Mouse (Mus musculus): ENCODE data around the gene Bicra.

Gene Bicra

DNA sequence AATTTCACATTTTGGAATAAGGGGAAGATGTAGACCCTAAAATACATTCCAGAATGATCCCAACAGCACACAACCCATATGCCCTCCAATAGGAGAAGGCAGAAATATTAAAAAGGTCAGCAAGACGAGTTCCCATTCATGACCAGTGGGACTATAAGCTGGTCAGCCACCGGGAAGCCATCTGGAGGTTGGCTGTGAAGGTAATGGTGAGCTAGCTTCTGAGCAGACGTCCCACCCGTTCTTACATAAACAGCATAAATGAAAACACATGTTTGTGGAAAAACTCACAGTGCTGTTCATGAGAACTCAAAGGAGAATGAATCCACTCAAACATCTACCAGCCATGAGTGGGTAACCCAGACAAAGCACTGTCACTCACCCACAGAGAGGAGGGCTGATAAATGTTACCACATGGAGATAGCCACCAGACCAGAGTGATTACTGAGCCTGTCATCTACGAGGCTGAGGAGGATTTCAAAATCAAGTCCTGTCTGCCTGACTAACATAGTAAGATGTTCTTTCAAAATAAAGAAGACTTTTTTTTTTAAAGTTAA, 33.9 kb downstream of the Bicra start:
- no peak for DNase-seq

DNA sequence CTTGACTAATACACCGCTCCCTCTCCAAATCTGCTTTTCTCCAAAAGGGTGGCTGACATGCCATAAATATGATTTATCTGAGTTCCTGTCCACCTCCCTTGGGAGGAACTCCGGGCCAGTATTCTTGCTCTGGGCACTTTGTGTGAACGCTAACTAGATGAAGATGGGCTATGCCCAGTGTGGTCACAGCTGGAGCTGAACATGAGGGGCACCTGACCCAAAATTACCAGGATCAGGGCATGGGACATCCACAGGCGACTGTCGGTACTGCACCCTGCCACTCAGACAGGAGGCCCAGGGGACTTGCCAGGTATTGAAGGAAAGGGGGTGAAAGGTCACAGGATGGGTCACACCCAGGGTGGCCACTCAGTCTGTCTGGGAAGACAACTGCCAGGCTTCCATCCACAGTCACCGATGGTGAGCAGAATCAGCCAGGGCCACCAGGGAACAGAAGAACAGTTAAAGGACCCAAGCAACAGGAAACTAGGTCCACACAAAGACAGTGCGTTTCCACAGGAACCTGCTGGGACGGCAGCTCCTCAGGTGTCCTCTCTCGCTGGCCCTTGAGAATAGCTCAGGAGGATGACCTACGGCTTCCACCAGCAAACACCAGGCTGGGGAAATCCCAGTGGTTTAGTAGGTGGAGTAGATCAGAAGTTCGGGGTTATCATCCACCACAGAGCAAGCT, 35.0 kb downstream of the Bicra start:
- no peak for DNase-seq

DNA sequence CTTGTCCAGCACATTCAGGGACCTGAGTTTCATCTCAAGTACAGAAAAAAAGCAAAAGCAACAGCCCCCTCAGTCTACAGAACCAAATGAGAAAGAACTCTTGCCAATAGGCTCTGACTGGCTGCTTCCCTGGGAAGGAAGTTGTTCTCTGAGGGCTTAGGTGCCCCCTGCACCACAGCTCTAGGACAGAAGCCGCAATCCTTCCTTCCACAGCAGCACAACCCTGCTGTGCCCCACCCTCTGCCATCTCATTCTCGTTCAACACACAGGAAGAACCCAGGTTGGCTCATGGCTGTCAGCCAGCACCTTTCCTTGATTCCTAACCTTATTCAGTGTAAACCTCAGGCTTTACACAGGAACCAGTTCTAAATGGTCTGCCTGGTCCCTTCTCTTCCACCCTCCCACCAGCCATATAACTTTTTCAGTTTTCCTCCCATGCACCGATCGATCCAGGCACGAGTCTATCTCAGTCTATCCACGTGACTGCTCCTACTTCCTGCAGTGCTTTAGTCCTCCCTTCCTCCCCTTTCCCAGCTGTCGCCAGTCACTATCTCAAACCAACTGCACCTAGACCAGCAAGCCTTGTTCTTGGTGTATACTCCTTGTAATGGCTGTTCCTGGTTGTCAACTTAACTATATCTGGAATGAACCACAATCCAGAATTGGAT, 36.2 kb downstream of the Bicra start:
- no peak for DNase-seq

DNA sequence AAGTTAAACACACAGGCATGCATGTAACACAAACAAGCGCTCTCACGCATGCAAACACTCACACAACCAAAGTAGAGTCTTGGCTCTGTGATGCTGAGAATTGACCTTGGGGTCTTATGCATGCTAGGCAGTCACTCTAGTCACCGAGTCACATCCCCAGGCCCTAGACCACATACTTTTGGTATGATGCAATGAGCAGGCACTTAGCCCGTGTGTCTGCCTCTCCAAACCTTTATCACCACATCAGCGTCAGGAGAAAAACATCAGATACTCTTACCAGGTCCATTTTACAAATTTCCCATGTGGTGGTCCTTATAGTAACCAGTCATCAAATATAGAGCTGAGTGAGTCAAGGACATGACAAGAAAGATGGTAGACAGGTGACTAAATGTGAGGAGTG, 37.1 kb downstream of the Bicra start:
- no peak for DNase-seq

DNA sequence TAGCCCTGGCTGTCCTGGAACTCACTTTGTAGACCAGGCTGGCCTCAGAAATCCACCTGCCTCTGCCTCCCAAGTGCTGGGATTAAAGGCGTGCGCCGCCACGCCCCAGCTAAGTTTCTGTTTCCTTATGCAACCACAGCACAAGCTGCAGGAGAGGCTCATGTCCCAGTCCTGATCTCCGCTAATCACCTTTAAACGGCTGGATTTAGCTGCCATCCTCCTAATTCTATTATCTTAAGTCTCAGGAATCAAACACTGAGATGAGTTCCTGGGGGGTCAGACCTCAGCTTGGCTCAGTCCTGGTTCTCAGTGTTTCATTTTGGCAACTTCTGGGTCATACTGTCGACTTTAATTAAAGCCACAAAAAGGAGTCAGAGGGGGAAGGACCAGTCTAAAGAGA, 38.1 kb downstream of the Bicra start:
- no peak for DNase-seq

DNA sequence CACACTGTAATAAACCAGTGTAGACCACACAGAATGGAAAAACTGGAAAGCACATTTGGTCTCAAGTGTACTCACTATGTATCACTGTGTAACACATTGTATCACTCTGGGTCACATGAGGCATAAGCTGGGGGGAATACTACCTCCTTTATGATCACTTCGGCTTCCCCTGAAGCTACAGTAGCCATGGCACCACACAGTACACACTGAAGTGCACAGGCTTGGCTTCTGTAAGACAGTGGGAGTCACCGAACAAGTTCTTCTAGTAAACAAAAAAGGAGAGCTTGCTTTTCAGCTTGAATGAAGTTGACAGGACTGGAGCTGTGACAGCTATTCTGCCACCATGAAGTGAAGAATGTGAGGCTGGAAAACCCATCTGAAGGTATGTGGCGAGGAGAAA, 42.7 kb downstream of the Bicra start:
- DNase-seq: no peak

DNA sequence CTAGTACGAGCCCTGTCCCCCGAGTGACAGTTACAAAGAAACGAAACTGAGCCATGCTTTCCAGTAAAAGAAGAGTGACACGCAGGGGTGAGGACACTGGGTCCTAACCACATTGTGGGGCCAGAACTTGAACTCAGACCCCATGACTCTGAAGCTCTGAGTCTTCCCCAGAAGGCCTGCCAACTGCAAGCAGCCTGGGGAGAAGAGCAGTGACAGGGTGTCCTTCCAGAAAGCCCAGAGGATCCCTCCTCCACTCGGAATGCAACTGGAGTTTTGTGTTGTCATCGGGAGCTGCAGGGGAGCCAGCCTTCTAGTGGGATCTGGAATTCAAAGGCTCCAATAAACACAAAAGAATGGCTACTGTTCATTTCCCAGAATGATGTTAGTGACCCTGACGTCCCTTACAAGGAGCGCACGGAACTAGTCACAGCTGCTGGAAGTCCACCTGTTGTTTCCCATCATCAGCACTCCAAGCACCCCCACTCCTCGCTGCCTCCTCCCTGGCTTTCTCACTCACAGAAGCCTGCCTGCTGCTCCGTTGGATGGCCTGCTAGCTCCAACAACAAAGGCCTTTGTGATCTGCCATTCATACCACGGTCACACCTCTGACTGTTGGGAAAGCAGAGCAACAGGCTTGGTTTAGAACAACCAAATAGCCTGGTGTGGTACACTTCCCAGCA, 43.4 kb downstream of the Bicra start:
- peak; percentile 50 for DNase-seq

DNA sequence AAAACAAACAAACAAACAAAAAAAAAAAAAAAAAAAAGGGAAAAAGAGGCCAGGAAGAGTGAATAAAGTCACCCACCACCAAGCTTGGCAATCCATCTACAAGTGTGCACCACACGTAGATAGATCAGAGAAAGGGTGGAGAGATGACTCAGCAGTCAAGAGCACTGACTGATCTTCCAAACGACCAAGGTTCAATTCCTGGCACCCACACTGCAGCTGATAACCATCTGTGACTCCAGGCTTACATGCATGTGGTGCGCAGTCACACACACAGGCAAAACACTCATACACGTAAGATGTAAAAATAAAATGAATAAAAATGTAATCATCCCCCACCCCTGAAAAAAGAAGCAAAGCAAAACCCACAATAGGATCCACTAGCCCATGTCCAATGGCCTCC, 44.7 kb downstream of the Bicra start:
- no peak for DNase-seq

DNA sequence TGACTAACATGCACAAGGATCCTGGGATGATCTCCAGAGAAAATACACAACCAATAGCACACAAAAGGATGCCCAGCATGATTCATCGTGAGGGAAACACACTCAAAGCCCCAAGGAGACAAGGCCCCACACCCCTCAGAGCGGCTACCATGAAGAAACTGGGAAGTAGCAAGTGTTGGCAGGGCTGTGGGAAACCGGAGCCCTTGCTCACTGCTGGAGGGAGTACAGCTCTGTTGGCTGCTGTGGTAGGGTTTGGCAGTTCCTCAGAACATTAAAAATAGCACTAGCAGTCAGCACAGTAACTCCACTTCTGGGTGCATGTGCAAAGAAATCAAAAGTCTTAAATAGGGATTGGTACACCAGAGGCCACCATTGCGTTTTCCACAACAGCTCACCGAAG, 45.5 kb downstream of the Bicra start:
- DNase-seq: peak; percentile 84

DNA sequence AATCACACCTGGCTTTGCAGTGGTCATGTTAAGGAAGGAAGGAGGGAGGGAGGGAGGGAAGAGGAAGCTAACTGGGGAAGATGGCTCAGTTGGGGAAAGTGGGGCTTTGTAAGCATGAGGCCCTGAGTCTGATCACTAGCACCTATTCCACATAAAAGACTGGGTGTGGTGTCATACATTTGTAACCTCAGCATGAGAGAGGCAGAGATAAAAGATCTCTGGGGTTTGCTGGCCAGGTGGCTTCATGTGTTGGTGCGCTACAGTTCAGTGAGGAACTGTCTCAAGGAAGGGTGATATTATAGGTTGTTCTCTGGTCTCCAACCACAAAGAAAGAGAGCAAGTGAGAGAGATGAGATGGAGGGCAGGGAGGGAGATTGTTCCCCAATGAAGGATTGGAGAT, 46.0 kb downstream of the Bicra start:
- no peak for DNase-seq

DNA sequence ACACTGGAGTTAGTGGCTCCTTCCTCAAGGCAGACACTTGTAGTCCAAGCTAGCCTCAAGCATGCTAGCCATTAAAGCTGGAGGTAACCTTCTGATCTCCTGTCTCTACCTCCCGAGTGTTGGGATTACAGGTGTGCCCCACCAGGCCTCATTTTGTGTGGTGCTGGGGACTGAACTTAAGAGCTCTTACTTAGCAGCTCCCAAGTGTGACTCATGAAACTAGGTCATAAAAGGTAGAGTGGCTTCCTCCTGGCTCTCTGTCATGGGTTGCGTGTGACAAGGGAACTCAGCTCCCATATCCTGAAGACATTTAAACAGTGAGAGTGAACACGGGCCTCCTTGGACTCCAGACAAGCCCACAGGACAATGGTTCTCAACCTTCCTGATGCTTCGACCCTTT, 53.9 kb downstream of the Bicra start:
- DNase-seq: no peak

DNA sequence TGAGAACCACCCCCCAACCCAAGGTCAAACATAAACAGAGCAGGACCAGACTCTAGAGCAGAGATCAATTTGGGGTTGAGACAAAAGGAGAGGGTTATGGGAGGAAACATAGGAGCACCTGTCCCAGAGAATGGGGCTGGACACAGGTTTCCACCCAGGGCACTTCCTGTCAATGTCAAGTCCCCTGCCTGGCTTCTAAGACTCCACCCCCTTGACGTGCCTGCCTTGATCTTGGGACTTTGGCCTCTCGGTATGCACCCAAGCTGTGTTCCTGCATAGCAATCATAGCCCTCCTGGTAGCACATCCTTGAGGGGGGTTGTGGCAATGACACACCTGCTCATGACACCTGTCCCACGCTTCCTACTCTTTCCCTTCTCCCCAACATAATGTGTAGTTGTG, 54.6 kb downstream of the Bicra start:
- DNase-seq: no peak

DNA sequence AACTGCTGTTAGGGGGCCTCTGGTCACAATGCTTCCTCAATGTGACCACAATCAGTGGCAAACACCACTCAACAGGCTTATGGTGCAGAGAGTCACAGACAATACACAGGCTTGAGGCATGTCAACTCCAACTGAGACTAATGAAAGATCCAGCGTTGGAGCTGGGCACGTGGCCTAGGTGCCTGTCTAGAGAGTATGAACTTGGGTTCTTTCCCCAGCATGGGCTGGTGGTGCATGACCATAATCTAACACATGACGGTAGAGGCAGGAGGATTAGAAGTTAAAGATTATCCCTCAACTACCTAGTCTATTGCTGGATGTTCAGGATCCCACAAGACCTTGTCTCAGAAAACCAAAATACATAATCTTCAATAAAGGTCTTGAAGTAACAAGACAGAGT, 56.0 kb downstream of the Bicra start:
- no peak for DNase-seq

DNA sequence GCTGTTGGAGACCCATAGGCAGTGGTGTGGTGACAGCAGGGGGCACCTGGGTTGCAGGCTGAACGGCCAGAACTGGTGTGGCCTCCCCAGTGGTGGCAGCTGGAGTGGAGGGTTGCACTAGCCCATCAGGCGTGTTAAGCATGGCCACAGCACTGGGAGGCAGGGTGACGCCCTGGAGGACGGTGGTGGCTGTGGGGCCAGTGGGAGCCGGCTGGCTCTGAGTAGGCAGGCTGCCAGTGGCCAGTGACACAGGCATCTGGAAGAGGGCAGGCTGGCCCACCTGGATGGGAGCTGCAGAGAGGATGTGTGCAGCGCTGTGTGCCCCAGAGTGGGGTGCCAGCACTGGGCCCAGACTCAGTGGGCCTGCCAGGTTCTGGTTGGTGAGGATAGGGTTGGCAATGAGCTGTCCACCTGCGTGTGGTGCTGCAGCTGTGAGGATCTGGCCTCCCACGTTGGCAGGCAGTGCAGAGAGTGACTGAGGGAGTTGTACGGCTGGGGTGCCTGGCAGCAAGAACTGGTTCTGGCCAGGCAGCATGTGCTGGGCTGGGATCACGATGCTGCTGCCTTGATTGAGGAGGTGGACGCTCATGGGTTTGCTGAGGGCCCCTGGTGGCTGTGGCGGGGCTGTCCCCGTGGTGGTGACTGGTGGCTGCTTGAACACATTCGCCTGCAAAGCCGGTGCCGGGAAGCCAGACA, 59.9 kb downstream of the Bicra start:
- DNase-seq: no peak

DNA sequence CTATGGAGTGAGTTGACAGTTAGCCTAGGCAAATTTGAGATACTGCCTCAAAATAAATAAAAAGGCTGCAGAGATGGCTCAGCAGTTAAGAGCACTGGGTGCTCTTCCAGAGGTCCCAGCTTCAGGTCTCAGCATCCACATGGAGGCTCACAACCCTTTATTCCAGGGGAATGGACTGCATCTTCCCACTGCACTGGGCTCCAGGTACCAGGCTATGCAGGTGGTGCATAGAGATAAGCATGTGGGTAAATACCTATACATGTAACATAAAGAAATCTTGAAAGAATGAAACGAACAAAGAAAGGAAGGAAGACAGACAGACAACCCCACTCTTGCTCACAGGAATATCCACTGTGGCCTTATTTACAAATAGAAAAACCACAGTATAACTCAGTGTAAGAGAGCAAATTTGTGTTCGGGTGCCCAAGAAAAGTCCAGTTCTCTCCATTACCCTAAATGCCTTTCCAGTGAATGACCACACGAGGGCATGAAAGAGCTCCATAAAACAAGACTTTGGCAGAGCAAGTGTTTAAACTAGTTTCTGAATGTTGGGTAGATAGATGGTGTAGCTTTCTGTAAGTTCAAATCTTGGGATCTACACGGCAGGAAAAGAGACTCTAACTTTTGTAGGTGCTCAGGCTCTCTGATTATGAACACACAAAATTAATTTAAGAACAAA, 64.9 kb downstream of the Bicra start:
- no peak for DNase-seq

DNA sequence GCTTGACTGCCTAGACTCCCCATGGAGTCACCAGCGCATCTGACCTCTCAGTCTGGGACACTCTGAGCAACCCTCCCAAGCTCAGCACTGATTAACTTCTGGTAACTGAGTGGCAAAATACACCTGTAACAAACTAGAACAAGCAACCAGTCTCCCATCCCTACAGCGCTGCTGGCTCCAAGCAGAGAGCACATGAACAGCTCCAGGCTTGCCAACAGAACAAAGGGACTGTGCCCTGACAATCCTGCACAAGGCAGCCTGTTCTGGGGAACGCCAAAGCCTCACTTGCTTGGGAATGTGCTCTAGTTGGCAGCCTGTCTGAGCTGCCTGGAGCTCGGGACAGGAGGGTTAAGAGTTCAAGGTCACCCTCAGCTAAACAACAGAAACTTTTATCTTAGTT, 66.2 kb downstream of the Bicra start:
- DNase-seq: peak; percentile 49

DNA sequence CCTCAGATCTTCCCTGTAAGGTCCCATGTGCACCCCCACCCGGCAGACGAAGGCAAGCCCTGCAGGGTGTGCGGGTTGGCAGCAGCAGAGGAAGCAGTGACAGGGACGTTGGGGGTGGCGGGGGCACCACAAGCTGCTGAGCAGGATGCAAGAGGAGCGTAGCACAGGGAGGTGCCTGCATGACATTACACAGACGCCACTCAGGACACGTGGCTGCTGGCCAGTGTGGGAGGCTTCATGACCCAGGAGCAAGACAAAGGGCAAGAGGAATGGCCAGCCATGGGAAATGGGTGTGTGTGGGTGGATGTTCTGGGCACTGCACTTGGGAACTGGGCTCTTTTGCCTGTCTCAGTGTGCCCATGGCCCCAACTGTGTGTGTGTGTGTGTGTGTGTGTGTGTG, 67.5 kb downstream of the Bicra start:
- DNase-seq: peak; percentile 83

DNA sequence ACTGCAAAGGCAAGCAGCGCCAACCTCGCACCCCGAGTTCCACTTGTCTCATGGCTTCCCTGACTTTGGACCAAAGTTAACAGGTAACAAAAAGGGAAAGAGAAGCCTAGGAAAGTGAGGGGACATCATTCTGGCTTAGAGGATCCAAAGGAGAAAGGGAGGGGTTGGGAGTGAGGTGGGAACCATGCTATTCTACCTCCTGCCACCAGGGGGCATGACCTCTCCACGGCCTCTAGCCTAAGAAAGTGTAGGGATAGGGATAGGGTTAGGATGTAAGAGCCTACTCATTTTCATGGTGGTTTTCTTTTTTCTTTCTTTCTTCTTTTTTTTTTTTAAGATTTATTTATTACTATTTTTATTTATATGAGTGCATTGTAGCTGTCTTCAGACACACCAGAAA, 71.8 kb downstream of the Bicra start:
- peak; percentile 29 for DNase-seq

DNA sequence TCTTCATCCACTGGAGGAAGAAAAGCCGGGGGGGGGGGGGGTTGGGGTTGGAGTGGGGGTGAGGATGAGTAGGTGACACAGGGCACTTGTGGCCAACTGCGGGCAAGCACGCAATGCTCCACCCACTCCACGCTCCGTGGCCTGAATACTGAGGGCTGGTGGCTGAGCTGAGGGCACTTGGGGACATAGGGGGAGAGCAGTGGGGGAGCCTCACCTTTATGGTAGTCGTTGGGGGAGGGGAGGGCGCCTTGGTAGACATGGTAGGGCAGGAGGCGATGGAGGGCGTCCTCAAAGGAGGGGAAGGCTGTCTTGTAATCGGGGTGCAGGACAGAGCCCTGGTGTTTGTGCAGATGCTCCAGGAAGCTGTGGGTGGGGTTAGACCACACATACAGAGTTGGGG, 72.3 kb downstream of the Bicra start:
- no peak for DNase-seq

DNA sequence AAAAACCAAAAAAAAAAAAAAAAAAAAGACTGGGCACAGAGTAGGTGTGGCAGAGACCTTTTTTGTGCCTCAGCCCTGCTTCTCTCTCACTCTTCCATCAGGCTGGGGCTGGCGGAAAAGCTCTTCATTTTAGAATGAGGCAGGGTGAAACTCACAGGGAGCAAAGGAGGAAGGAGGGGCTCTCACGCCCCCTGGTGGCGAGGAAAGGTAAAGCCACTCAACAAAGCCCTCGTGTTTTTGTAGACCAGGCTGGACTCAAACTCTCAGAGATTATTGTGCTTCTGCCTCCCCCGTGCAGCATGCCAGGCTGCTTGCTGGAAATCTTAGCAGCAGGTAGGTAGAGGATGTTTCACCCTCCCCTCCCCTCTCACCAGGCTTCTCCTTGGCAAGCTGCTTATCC, 73.0 kb downstream of the Bicra start:
- peak; percentile 52 for DNase-seq

DNA sequence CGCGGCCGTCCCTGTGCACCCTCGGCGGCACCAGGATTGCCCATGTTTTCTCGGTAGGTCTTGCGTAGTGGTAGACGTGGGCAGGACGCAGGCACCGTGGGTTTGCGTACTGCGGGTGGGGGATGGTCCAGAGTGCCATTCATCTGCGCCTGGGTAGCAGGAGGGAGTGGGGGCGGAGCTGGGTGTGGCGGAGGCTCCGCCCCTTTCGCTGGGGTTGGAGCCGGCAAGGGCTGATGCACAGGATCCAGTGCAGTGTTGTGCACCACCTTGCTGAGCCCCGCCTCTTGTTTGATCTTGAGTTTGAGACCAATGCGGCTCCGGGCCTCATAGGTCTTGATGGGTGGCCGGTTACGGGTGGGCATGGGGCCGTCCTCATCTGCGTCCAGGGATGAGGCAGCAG, 75.5 kb downstream of the Bicra start:
- DNase-seq: no peak

DNA sequence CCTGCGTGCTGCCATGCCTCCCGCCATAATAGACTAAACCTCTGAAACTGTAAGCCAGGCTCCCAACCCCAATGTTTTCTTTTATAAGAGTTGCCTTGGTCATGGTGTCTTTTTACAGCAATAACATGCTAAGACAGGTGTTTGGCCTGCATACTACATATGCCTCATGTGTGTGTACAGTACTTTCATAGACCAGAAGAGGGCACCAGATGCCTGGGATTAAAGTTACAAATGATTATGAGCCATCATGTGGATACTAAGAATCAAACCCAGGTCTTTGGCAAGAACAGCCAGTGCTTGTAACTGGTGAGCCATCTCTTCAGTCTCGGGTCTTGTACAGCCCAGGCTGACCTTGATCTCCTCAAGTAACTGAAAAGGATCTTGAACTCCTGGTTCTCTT, 78.0 kb downstream of the Bicra start:
- DNase-seq: no peak

DNA sequence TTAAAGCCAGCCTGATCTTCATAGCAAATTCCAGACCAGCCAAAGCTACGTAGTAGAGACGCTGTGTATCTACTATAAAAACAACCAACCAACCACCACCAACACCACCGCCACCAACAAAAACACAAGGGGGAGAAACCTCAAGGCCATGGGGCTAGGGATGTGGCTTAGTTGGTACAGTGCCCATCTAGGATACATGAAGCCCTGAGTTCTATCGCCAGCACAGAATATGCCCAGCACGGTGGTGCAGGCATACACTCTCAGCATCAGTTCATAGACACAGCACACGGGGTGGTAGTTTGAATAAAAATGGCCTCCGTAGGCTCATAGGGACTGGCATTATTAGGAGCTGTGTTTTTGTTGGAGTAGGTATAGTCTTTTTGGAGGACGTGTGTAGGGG, 79.4 kb downstream of the Bicra start:
- no peak for DNase-seq

Measured in layer of hippocampus, adult 9-11 months (tissue).